Mouse (Mus musculus): ENCODE results near the gene Txlng.

DNA sequence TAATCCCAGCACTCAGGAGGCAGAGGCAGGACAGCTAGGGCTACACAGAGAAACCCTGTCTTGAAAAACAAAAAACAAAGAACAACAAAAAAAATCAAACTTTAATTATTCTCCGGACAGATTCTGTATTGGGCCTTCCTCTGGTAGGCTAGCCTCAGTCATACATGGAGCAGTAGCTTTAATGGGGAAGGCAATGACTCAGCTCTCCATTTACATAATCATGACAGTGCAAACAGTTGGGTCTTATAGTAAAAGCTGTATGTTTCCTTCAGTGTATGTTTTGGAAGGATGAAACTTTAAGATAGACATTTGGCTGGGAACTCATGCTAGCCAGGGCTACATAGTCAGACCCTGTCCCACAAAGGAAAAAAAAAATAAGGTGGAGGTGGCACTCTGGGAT, 19.4 kb upstream of the Txlng start:
- TF ChIP-seq MYB (IDR thresholded peaks at IDR 0.05; ENCODE audit: low read depth, low read length) = no peak
- TF ChIP-seq POLR2A (IDR thresholded peaks at IDR 0.05; ENCODE audit: control insufficient read depth in 1 of 2, insufficient read depth in 1 of 2, low read depth in 1 of 2, low read length in 2 of 2, poor library complexity in 1 of 2) = no peak
- no peak for TF ChIP-seq E2F4 (IDR thresholded peaks at IDR 0.05; ENCODE audit: borderline replicate concordance, low read depth, low read length)
- TF ChIP-seq MEF2A (IDR thresholded peaks at IDR 0.05; ENCODE audit: extremely low read depth, insufficient replicate concordance, low read depth, low read length, poor library complexity, severe bottlenecking) = no peak
- no peak for TF ChIP-seq TAL1 (IDR thresholded peaks at IDR 0.05; ENCODE audit: low read length)
- no peak for TF ChIP-seq EP300 (IDR thresholded peaks at IDR 0.05; ENCODE audit: low read depth in 1 of 2, low read length in 2 of 2)
